Mouse (Mus musculus) liver, adult 2 months (tissue): ENCODE measurements around the gene Gm45062.

Source experiments
- CTCF ChIP-seq: fragments of 200-500 bp; IDR thresholded peaks from 2 replicates; pipeline ENCODE4 v1.5.1; 2011; ENCODE audit warnings: low read depth, low read length, control low read depth
- POLR2A ChIP-seq: fragments of 200-500 bp; IDR thresholded peaks from 2 replicates; pipeline ENCODE4 v1.6.1; 2011; ENCODE audit warnings: low read length, control low read depth; ENCODE audit not compliant: insufficient read depth; ENCODE audit errors: extremely low read depth

DNA sequence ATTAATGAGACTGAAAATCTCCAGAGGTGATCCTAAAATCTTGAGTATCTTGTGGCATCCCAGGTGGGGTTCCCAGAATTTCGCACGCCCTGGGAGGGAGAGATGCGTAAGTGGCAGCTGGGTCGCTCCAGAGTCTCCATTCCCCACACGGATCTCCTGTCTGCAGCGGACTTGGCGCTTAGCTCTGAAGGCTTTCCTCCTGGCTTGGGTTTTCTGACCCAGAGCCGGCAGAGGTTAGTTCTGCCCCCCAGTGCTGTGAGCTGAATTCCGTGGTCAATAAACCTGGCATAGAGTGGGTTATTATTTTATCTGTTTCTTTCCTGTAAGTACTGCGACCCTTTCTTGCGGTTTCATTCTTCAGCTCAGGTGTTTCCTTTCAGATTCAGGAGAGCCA, 105.5 kb downstream of the Gm45062 start:
- TF ChIP-seq CTCF (no peak), POLR2A (no peak)
